Mouse (Mus musculus) liver, postnatal 0 days (tissue): Measurements from ENCODE around the gene Itpr2.

Source experiments
- CTCF ChIP-seq: sonication (generic); IDR thresholded peaks from 2 replicates; pipeline ENCODE4 v1.5.1; 2016; ENCODE audit warnings: antibody characterized with exemption, low read depth
- EP300 ChIP-seq: IDR thresholded peaks from 2 replicates; pipeline ENCODE4 v1.6.1; 2016; ENCODE audit warnings: antibody characterized with exemption, low read depth, mild to moderate bottlenecking

GRCm38 (mm10) chr6:146371511-146371910 is 130.5 kb downstream of the Itpr2 start:
- TF ChIP-seq CTCF (no peak), EP300 (no peak)
